Mouse (Mus musculus): ENCODE measurements at regions not wholly inside any gene's neighbourhood (a gene's known extent, or its start where the extent isn't known, plus 50 kb on each side); places are given as distances from the start of the nearest gene placed in this dataset.
A peak's percentile ranks its signal among the peaks of the same experiment; 100 is the strongest.
"Not testable (repeated sequence)": the region's sequence is repeated elsewhere in the genome, so short reads cannot be mapped to it uniquely, and the experiment has no call there.

DNA sequence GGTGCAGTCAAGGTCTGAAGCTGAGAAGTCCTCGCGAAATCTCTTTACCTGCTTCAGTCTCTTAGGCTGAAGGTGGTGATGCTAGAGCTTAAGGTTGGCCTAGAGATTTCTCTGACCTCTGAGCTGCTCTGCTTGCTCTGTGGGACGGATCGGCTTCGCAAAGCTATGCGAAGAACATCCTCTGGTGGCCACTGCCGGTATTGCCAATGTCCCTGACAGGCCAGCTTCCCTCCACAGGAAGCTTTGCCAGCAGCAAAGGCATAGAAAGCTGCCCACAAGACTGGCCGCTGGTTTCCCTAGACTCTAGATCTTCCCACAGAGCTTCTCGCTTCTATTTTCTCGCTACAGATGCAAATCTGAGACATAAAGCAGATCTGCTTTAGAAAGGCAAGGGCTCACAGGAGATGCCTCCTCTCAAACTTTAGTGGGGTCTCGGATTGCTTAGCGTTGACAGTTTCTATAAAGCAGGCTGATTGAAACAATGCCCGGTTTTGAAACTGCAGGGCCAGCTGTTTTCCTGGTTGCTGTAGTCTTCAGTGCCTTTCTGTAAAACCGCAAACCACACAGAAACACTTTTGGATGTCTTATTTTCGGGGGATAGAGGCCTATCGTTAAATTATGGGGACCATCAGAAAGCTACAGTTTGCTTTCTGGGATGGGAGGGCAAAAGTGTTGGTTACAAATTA lies 153.7 kb downstream of the Car8 start:
- peak; percentile 12 for DNase-seq (ENCODE audit: low spot score)

DNA sequence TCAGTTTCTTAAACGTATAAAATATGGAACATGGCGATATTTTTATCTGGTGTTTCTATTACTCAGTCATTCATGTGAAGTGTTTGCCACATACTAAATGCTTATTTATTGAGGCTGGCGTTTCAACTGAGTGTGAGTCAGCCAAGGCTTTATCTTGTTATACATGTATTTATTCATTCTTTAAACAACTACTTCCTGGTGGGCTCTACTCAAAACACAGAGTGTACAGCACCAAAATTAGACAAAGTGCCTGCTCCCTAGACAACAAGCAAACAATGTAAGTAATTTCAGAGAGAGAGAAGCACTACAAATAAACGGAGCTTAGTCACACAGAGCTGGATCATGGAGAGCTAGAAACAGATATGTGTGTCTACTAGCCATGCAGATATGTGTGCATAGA lies 159.5 kb downstream of the Car8 start:
- DNase-seq (ENCODE audit: low spot score), result no peak

DNA sequence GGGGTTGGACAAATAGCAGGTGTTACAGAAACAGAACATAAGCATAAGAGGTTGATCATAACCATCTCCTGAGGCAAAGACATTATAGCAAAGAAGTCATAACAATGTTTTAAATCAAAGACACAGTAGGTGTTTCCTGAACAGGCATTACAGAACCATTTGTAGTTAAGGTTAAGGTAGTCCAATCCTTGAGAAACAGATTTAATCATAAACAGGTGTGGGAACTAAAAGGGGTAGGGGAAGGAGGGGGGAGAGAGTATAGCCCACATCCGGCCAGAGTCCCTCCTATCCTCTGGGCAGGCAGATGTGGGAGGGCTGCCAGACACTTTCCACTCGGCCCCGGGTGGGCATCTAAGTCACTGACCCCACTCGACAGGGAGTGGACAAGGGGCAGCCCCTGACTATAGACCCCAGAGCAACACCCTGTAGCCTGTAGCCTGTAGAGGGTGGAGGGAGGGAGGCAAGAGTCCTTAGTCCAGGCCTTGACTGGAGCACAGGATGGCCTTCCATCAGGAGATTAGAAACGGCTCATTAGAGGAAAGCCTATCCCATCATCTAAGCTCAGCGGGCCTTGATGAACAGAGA lies 165.8 kb downstream of the Car8 start:
- no peak for DNase-seq (ENCODE audit: low spot score)

DNA sequence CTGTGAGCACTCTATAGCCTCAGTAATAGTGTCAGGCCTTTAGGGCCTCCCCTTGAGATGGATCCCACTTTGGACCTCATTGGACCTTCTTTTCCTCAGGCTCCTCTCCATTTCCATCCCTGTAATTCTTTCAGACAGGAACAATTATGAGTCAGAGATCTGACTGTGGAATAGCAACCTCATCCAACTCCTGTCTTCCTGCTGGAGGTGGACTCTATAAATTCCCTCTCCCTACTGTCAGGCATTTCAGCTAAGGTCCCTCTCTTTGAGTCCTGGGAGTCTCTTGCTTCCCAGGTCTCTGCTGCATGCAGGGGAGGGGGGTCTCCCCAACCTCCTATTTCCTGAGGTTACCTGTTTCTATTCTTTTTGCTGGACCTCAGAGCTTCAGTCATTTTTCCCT lies 168.1 kb downstream of the Car8 start:
- not testable (repeated sequence) for DNase-seq (ENCODE audit: low spot score)

DNA sequence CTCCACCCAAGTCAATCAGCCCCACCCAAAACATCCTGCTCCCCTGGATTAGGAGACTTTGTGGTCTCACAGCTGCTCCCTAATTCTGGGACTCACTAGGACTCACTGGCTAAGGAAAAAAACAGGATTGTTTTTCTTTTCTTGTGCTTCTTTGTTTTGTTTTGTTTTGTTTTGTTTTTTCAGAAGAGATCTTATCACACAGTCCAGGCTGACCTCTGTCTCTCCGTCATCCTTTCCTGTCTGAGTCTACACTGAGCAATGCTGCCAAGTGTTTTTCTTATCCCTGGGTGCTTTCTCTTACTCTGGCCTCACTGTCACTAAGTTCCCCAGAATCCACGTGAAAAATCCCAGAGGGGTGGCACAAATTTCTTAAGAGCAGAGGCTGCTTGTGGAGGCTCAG lies 170.8 kb downstream of the Car8 start:
- no peak for DNase-seq (ENCODE audit: low spot score)

DNA sequence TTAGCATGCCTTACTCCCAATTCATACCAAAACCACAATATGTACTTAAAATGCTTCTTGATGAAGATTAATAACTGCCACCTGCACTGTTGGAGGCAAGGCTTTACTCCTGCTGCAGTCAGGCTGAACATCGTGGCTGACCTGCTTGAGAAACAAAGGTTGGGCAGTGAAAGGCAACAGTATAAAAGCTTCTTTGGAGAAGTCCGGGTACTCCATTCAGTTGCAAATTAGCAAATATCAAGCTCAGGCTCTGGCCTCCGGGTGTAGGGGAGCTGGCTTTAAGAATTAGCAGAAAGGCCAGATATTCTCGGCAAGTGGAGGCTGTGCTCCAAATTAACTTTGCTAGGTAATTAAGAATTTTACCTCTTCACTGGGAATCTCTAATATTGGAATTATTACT lies 197.1 kb downstream of the Car8 start:
- no peak for DNase-seq (ENCODE audit: low spot score)

DNA sequence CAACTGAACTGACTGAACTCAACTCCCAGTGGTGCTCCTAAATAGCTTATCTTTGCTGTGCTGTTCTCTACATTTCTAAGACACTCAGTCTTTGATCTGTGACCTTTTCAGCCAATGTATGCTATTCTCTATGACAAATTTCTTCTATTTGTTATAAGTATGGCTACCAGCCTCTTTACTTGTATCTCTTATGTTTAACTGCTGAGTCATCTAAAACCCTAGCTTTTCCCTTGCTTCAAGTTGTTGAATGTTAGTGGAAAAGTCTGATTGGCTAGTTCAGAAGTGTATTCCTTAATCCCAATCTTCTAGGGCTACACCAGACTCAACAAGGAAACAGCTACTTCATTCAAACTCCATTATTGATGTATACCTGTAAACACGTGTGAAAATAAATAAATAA lies 201.0 kb downstream of the Car8 start:
- DNase-seq (ENCODE audit: low spot score), result no peak

DNA sequence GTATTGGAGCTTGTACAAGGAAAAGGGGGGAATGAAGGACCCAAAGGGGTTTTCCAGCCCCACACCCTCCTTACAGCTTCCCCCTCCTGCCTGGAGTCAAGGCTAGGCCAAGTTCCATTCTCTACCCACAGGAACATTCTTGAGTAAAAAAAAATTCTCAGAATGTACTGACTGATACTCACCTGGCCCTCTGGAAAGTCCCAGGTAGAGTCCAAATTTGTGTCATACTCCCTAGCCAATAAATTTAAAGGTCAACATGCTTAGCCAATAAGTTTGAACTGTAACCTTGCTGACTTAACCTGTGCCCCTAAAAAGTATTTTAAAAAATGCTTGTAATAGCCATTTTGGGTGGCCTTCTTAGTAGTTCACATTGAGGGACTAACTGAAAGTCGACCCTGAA lies 205.4 kb downstream of the Car8 start:
- DNase-seq (ENCODE audit: low spot score), result not testable (repeated sequence)

DNA sequence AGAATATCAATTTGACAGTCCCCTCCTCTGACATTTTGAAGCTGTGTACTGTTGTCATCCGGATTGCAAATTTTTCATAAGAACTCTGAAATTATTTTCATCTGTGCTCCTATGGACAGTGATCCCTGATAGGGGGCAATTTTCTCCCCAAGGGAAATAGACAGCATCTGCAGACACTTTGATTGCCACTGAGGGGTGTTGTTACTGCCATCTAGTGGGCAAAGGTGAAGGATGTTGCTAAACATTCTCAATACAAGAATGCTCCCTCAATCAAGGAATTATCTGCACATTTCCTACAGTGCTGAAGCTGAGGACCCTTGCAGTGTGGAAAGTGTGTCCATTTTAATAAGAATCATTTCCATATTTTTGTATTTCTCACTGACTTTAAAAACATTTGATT lies 233.7 kb downstream of the Car8 start:
- no peak for DNase-seq (ENCODE audit: low spot score)

DNA sequence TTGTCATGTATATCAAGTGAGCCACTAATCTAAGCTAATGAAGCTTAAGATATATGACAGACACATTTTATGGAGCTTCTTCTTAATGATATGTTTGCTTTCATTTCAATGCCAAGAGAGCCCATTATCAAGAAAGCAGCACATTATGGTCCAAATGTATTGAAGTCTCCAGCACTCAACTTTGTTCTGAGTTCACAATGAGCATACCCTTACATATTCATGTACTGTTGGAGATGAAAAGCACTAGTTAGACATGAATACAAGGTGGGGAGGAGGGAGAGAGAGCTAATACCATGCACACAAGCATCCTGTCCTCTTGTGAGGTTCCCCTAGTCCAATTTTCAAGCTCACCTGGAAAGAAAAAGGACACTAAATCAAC lies 241.3 kb downstream of the Car8 start:
- no peak for DNase-seq (ENCODE audit: low spot score)

DNA sequence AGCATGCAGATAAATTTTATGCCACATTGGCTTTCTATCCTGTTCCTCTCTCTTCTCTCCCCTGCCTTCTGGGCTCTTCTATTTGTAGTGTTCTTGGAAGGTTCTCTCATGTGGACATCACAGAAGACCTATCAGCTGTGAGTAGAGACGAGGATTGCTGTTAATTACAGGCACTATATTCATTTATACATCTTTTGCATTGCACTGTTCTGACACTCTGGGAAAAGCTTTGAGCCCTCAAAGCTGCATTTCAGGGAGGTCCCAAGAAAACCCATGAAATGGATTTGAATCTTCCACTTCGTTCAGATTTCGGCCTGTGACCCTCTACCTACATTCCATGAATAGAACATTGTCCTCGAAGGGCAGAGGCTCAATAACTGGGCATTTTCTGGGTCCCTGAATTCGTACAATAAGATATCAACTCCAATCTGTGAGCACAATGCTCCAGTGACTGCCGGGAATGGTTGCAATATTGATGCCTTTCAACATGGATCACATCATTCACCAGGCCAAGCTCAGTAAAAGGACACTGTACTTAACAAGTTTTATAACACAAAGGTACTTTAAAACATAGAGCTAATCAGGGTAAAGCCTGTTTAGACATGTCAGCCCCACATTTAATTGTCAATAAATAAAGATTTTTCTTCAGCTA lies 241.8 kb downstream of the Car8 start:
- no peak for DNase-seq (ENCODE audit: low spot score)

DNA sequence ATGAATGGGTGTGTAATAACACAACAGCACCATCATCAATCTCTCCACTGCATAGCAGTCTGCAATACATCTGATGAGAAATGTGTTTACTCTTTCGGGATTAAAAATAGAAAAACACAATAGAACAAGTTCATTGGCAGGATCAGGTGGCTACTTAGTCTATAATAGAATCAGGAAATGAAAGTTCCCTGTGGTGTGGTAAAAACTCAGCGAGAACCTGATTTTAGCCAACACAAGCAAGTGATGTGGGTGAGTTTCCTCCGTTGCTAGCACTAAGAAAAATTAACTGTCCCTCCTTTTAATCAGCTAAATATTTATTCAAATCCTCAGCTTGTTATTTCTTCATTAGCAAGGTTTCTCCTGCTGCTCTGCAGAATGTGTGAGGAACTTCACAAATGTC lies 245.9 kb downstream of the Car8 start:
- no peak for DNase-seq (ENCODE audit: low spot score)

DNA sequence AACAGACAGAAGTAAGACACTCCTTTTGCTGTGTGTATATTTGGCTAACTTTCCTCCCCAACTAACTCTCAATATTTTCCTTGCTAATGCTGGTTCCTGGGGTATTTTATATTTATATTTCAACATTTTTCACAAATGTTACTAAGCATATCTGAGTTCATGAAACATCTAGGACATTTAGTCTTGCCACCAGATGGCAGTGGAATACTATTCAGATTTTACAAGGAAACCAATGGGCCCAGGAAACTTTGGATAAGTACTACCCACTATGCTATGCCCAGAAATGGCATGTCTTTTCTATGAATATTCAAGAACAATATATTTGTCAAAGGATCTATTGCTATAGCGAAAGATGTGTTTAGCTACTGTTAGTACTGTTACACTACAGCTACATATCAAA lies 251.1 kb downstream of the Car8 start:
- no peak for DNase-seq (ENCODE audit: low spot score)

DNA sequence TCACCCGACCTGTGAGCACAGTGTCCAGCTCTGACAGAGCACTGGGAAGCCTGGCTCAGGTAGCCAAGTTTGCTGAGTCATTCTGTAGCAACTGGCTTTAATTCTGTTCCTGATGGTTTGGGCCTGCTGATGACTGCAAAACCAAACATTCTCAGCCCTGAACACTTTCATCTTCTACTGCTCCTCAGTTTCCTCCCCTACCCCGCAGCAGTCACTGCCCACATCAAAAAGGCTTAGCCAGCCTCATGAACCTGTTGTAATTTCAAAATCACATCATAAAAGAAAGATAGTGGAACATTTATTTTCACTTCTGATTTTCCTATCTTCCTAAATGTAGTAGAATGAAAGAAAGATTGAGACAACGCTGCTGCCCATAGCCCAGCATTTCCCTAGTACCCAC lies 251.5 kb downstream of the Car8 start:
- no peak for DNase-seq (ENCODE audit: low spot score)

DNA sequence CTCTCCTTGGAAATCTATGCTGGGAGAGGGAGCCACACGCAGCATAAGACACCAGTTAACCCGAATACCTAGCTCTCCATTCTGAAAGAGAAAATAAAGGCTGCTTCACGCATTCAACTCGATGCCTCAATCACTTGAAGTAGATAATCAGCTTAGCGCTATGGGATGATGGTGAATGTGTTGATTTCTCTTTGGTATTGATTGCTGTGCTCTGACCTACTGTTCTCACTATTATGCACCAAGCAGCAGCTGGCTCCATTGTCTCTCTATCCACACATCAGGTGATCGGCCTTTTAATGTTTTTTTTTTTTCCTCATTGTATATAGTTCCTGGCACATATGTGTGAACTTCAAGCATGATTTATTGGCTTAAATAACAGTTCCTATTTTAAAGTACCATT lies 254.0 kb downstream of the Car8 start:
- no peak for DNase-seq (ENCODE audit: low spot score)

DNA sequence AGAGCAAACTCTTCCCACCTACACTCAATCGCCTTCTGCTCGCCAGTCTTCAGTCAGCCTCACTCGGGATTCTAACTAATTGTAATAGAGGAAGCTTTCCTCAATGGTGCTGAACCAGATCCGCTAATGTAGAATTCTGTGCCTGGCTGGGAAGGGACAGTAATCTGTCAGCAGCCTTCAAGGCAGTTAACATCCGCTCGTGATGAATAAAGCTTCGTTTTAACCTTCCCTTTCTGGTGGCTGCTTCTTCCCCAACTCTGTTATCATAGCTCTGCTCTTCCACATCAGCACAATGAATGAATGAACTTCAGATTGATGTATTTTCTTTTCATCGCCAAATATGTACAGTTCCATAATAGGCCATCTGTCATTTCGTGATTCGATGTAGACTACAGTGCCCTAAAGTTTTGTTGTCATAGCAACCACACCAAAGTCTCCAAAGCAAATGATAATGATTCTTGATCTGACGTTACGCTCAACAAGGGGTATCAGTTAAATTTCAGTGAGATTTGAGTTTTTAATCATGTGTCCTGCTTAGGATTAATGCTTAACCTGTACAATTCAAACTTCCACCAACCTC lies 259.0 kb downstream of the Car8 start:
- no peak for DNase-seq (ENCODE audit: low spot score)

DNA sequence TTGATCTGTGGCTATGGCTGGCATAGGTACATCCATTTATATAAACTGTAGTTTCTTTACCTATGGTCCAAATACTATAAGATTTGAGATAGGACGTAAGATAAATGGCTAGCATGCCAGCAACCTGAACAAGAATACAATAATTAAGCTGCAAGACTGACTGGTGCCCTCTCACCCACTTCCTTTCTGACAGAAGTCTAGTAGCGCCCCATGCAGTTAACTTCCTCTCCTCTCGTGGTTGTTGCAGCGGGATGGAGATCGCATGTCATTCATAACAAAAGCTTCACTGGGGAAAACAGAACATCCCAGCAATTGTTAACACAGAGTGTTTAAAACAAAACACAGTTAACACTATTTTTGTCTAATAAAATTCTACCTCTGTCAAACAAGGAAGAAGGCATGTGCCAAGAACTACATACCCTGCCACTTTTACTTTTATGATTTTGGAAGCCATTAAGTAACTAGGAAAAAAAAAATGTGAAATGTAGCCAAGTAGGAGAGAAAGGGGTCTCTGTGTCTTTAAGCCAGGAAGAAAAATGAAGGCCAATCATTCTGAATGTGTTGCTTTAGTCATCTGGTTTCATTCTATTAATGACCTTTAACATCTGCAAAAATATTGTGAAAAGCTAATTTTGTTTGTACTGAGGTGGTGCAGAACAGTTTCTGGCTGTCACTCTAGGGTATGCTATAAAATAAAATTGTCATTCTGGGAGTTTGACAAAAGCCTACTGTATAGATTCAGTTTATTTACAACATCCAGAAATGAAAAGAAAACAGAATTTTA lies 261.0 kb downstream of the Car8 start:
- DNase-seq (ENCODE audit: low spot score), result no peak

DNA sequence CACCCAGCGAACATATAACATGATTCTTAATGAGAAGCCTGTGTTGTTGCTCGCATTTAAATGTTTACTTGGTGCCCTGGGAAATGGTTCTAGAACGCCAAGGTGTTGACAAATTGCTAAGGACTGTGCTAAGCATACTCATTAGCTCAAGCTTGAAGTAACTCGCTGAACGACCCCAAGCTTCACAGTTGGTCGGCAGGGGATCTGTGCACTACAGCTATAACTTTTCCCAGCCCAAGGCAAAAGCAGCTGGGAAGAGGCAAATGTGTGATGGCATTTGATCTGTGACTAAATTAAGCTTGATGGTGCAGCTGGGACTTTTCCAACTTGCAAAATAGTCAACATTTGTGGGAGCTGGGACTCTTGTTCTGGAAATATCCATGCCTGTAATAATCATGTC lies 268.6 kb downstream of the Car8 start:
- no peak for DNase-seq (ENCODE audit: low spot score)

DNA sequence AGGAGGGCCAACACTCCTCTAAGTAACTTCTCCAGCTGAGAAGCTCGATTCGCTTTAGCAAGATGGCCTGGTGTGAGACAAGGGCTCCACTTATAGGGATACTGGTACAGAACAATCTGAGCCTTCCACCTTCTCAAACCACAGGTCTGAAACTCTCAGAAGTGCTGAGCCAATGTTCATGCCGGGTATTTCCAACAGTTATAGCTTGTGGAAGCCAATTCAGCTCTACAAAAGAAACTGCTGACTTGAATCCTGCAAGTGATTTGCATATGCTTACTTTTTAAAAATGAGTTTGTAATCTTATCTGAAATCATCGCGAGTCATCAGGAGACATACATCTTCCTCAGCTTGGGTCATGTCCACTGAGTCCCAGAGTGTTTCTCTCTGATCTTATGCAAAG lies 273.2 kb downstream of the Car8 start:
- DNase-seq (ENCODE audit: low spot score), result no peak

DNA sequence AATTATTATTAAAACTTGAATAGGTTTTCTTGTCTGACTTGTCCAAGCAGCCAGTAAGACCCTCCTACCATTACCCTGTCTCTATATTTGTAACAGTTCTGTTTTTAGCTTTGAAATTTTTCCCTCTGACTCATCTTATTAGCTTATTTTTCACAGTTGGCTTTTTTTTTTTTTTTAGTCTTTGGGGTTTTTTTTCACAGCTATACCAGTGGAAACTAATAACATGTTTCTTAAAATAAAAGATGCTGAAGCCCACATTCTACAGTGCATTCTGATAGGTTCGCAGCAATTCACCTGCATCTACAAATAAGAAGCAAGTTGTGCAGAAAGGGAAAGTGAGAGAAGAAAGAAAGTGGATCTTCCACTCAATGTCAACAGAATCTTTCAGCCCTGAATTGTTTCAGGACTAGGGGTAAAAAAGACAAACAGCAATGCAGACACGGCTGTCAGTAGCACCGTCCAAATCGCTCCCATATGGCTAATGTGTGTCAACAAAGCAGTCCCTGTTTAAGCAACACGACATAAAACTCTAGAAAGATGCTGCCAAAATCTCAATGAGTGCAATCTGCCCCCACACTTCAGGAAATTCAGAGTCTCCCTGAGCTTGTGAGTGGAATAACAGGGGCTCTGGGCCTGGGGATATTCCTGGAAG lies 277.2 kb downstream of the Car8 start:
- DNase-seq (ENCODE audit: low spot score), result no peak

DNA sequence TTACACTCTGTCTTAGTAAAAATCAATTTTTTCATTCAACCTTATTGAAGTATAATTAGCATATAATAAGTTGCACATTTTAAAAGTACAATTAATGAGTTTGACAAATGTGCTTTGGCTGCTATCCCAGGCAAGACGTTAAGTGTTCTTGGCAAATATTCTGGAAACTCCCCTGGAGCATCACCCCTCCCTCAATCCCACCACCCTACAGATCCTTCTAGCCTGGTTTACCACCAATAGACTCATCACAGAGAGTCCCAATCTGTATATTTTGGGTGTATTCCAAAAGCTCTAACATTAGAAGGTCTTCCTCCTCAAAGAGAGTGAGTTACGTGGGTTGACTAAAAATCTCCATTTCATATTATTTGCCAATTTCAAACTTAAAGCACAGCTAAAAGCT lies 278.5 kb downstream of the Car8 start:
- DNase-seq (ENCODE audit: low spot score), result no peak

DNA sequence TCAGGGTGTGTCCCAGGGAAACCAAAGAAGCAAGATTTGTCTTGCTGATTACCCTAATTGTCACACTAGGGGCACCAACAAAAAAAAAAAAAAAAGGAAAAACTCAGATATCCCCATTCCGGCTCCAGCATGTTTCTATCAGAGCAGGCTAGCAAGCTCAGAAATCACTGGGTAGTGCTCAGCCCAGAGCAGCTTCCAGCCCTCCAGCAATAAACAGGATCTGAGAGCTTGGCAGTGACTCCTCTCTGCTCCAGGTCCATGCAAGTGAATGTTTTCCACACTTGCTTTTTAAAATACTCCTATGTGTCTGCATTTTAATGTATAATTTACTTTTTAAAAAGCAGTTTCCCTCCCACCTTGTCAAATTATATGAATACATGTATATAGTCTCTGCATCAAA lies 290.8 kb downstream of the Car8 start:
- DNase-seq (ENCODE audit: low spot score), result no peak
